In the genomic region with DNA sequence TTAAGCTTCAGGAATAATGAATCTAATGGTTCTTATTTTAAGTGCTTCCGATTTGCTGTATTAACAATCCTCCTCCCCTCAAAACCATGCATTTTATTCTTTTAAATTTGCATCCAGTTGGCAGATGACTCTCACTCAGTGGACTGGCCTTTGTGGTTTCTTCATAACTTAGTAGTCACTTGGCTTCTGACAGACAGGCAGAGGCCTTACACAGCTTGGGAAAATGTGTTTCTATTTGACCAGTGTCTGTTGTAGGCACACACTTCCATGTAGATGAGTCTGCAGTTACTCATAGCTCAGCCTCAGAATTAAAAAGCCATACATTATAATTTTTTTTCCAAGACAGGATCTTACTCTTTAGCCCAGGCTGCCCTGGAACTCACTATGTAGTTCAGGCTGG, we compare ENCODE assay signal across 25 mouse cellular contexts. TPM values are rescaled to one million over a fixed set of nuclear protein-coding genes. Genes with fewer than 3 reads are reported as not detected.
DNase-seq lines count a peak whose midpoint lies in the region; ATAC-seq and TF ChIP-seq lines count a peak whose summit lies in the region.
"Had no signal": no experiment of that assay in that cellular context is flagged by ENCODE, and none has a peak within 500 bp of the region (broad histone marks: within the 10 kb centered on the region; RNA-seq: fewer than 3 reads in every experiment).

No protein-coding gene starts in this region.

- no peaks in the 10 kb centered on the region for H3K4me1 ChIP-seq in forebrain, embryonic 11.5 days (replicated peaks; ENCODE audit: control insufficient read depth, insufficient read depth, low read length)
- H3K4me1 ChIP-seq: forebrain, embryonic 12.5 days had no signal

- TF ChIP-seq CTCF in layer of hippocampus, adult 2 months (conservative IDR thresholded peaks at IDR 0.05), result no peak

- 91% methylated on average over 1 of the region's 1 CpGs for WGBS in forebrain, embryonic 11.5 days

- H3K9ac ChIP-seq in forebrain, embryonic 11.5 days (ENCODE audit: low read length), result no peak overlapping the region
- H3K9ac ChIP-seq: embryonic facial prominence, embryonic 12.5 days; forebrain, embryonic 12.5 days had no signal

- no peak overlapping the region for H3K27ac ChIP-seq in layer of hippocampus, adult 2 months
- H3K27ac ChIP-seq in forebrain, embryonic 11.5 days (ENCODE audit: low read depth, low read length), result no peak overlapping the region
- H3K27ac ChIP-seq: embryonic facial prominence, embryonic 10.5 days; embryonic facial prominence, embryonic 12.5 days; forebrain, embryonic 12.5 days had no signal

- no peak for ATAC-seq in forebrain, embryonic 11.5 days (replicated peaks; ENCODE audit: low FRiP score)
- ATAC-seq: activated CD4-positive, CD25-positive, alpha-beta regulatory T cell, adult 4 months; CD4-positive, CD25-positive, alpha-beta regulatory T cell, adult 4 months; forebrain, embryonic 14.5 days; forebrain, embryonic 16.5 days had no signal

- no peak overlapping the region for H3K4me3 ChIP-seq in layer of hippocampus, adult 2 months
- no peak overlapping the region for H3K4me3 ChIP-seq in forebrain, embryonic 11.5 days (ENCODE audit: low read depth, low read length)
- H3K4me3 ChIP-seq: embryonic facial prominence, embryonic 10.5 days; embryonic facial prominence, embryonic 12.5 days; forebrain, embryonic 12.5 days had no signal

- H3K36me3 ChIP-seq in forebrain, embryonic 11.5 days (ENCODE audit: control insufficient read depth, insufficient read depth, low read length), result no peaks in the 10 kb centered on the region
- H3K36me3 ChIP-seq: embryonic facial prominence, embryonic 10.5 days; embryonic facial prominence, embryonic 12.5 days; forebrain, embryonic 12.5 days; G1E had no signal

- DNase-seq in 3134 (ENCODE audit: extremely low read depth, insufficient read length, low spot score), result peak; percentile 20
- DNase-seq in 3T3-L1 (ENCODE audit: low read depth, low spot score), result peak; percentile 72
- peak; percentile 51 for DNase-seq in NIH3T3 (ENCODE audit: low read depth)
- DNase-seq in naive thymus-derived CD4-positive, alpha-beta T cell, adult 2 months (ENCODE audit: low read depth), result peak; percentile 27
- no peak for DNase-seq in right cerebral cortex, postnatal 10 days (ENCODE audit: low spot score in 2 of 2)
- DNase-seq in layer of hippocampus, adult 2 months (ENCODE audit: low spot score in 2 of 2), result no peak
- DNase-seq in forebrain, embryonic 11.5 days (ENCODE audit: low spot score), result no peak
- DNase-seq: adrenal gland, adult 8-10 months; adrenal gland, postnatal 14 days; adrenal gland, postnatal 36 days; B cell, adult 2 months; cerebellum, adult 11-12 months; cerebellum, adult 2 months; cerebellum, adult 9-10 months; cerebellum, postnatal 10 days; cerebellum, postnatal 25 days had no signal

- no peak overlapping the region for H3K4me2 ChIP-seq in forebrain, embryonic 11.5 days (ENCODE audit: low read depth, low read length, severe bottlenecking)
- H3K4me2 ChIP-seq: embryonic facial prominence, embryonic 12.5 days; forebrain, embryonic 12.5 days had no signal

- no peaks in the 10 kb centered on the region for H3K27me3 ChIP-seq in forebrain, embryonic 11.5 days (ENCODE audit: control insufficient read depth, insufficient read depth, low read length)
- H3K27me3 ChIP-seq: CH12.LX; embryonic facial prominence, embryonic 12.5 days; forebrain, embryonic 12.5 days had no signal

- no peaks in the 10 kb centered on the region for H3K9me3 ChIP-seq in forebrain, embryonic 11.5 days (ENCODE audit: control insufficient read depth, low read length)
- H3K9me3 ChIP-seq: embryonic facial prominence, embryonic 10.5 days; embryonic facial prominence, embryonic 12.5 days; forebrain, embryonic 12.5 days; G1E had no signal

RNA-seq across cellular contexts. Expression of gene Klhdc1, which starts 12.8 kb away (rescaled TPM):
- 10 to 100 TPM; 17.5 to 18.6 TPM for total RNA-seq in layer of hippocampus, adult 2 months (2021)
- polyA plus RNA-seq in forebrain, embryonic 11.5 days (2014; fragmentation: Nextera tagmentation; extraction: Ambion mirVana), result 3.1 and 3.8 TPM in 2 replicates

RNA-seq across cellular contexts. Expression of gene Pole2, which starts 25.8 kb away (rescaled TPM):
- total RNA-seq in layer of hippocampus, adult 2 months (2021), result under 1 TPM; 0.72 to 0.76 TPM
- polyA plus RNA-seq in forebrain, embryonic 11.5 days (2014; fragmentation: Nextera tagmentation; extraction: Ambion mirVana), result 33.7 and 35.7 TPM in 2 replicates

RNA-seq across cellular contexts. Expression of gene Klhdc2, which starts 42.7 kb away (rescaled TPM):
- total RNA-seq in layer of hippocampus, adult 2 months (2021), result 100 to 1,000 TPM; 115 to 125 TPM
- polyA plus RNA-seq in forebrain, embryonic 11.5 days (2014; fragmentation: Nextera tagmentation; extraction: Ambion mirVana), result 237 and 242 TPM in 2 replicates

RNA-seq across cellular contexts. Expression of gene Gm49384, which starts 49.7 kb away (rescaled TPM):
- total RNA-seq in layer of hippocampus, adult 2 months (2021), result 1 to 10 TPM; 3.5 to 5.1 TPM
- polyA plus RNA-seq in forebrain, embryonic 11.5 days (2014; fragmentation: Nextera tagmentation; extraction: Ambion mirVana), result 43.2 and 46.6 TPM in 2 replicates
- polyA plus RNA-seq: G1E had no signal

RNA-seq across cellular contexts. Expression of gene Dnaaf2, which starts 55.6 kb away (rescaled TPM):
- 1 to 10 TPM; 1.9 TPM for total RNA-seq in layer of hippocampus, adult 2 months (2021)
- 17.1 and 20.0 TPM in 2 replicates for polyA plus RNA-seq in forebrain, embryonic 11.5 days (2014; fragmentation: Nextera tagmentation; extraction: Ambion mirVana)

Comparison
In these comparisons a context has a peak if more than half of its experiments do, and no peak if none do; other contexts are left out.
1. DNase-seq: peak in 3134 (single experiment), 3T3-L1 (single experiment), NIH3T3 (single experiment) and naive thymus-derived CD4-positive, alpha-beta T cell, adult 2 months (single experiment); none in right cerebral cortex, postnatal 10 days (0 of 2), layer of hippocampus, adult 2 months (0 of 2) and forebrain, embryonic 11.5 days (single experiment).